Mouse (Mus musculus) testis, adult 2 months (tissue): ENCODE measurements around the gene 2510002D24Rik.

Experiments used
- CTCF ChIP-seq: fragments of 200-500 bp; IDR thresholded peaks from 2 replicates; pipeline ENCODE4 v1.5.1; 2012; ENCODE audit warnings: low read depth, mild to moderate bottlenecking, inconsistent platforms, low read length, moderate library complexity; ENCODE audit not compliant: control insufficient read depth, insufficient read depth, insufficient replicate concordance
- POLR2A ChIP-seq: fragments of 200-500 bp; IDR thresholded peaks from 2 replicates; pipeline ENCODE4 v1.6.1; 2012; ENCODE audit warnings: low read depth, mild to moderate bottlenecking, inconsistent platforms, low read length, moderate library complexity; ENCODE audit not compliant: control insufficient read depth

DNA sequence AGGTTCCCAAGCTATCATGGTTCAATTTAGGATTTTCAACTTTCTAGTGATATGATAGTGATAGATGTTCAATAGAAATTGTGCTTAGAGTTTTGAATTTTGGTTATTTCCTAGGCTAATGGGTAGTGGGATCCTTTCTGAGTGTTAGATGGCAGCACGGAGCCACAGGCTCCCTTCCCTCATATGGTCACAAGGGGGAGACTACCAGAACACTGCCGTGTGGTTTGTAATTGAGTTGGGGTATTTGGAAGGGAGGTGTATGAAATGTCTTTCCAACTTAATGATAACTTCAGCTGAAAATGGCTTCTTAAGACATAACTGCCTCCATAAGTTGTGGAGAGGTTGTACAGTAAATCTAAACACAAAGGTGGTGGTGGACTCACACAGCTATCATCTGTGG, 2.9 kb upstream of the 2510002D24Rik start:
- TF ChIP-seq CTCF (no peak), POLR2A (no peak)
